Mouse (Mus musculus): Measurements from ENCODE around the gene Nlgn1.

Gene Nlgn1

DNA sequence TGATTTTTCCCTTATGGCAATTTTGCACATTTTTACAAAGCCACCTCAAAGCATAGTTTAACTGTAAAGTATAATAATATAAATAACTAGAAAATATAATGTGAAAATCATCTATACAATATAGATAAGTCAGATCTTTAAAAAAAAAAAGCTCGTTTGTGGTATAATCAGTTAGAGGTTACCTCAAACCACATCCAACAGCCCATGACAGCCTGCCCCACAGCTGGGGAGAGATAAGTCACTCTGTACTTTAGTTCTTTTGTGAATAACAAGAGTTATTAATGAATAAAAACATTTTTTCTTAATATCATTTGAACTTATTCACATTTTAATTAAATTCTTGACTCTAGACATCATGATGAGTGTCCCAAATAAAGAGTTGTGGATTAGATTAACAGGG lies 130.8 kb downstream of the Nlgn1 start:
- no peak for DNase-seq (ENCODE audit: low read depth, low spot score)

DNA sequence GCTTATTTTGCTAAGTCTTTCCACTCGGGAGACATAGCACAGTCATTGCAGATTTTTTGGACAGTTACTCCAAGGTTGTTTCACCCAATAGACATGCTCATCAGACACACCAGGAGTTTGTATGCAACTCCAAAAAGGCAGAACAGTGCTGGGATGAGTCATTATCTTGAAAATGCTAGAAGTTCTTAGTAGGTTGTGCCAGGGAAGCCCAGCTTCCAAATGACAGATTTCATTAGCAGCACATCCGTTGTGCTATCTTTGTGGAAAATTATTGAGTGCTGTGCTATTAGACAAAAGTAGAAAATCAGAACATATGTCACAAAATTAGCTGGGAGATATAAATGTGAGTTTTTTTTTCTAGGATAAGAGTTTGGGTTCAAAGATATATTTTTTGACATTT lies 137.3 kb downstream of the Nlgn1 start:
- DNase-seq (ENCODE audit: low read depth, low spot score), result no peak

DNA sequence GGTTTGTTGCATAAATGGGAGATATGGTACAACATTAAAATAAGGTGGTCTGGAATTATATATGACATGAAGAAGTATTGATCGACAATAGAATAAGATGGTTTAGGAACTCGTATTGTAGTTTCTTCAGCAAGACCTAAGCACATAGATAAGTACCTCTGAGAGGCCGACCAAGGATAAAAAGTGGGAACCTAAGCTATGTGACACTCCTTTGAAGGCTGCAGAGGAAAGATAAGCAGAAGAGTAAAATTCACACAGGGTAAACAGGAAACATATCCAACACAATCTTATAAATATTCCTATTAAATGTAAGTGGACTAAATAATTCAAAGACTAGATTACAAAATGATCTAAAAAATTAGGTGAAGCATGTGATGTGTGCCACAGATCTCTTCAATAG lies 151.2 kb downstream of the Nlgn1 start:
- DNase-seq (ENCODE audit: low read depth, low spot score), result no peak

DNA sequence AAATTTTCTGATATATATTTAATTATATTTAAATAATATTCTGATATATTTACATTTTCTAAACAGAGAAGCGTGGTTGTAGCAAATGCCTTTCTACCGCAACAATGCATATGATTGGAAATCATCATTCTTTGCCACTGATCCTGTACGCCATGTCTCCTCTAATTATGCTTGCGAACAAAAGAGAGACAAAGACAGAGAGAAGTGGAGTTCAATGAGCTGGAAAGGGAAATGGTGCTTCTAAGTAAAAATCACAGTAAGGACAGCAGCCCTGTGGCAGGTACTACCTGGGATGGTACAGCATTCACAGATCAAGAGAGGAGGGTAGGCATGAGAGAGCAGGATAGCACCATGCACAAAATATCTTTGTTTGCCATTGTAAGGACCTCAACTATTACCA lies 156.9 kb downstream of the Nlgn1 start:
- DNase-seq (ENCODE audit: low read depth, low spot score), result no peak

DNA sequence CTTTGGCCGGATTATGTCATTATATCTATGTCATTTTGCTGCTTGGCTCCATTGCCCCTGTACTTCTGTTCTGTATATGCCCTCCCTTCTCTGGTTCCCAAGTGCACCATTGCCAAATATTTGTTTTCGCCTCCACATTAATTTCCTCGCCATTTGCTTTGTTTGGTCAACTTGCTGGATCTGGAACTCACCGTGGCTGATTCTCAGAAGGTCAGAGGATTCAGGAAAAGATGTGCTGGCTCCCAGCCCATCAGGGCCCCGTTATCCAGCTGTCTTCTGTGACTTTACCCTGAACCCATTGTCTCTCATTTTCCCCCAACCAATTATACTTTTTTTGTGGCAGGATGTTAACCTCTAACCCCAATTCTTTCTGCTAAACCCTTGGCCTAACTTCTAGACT lies 158.0 kb downstream of the Nlgn1 start:
- DNase-seq (ENCODE audit: low read depth, low spot score), result no peak

DNA sequence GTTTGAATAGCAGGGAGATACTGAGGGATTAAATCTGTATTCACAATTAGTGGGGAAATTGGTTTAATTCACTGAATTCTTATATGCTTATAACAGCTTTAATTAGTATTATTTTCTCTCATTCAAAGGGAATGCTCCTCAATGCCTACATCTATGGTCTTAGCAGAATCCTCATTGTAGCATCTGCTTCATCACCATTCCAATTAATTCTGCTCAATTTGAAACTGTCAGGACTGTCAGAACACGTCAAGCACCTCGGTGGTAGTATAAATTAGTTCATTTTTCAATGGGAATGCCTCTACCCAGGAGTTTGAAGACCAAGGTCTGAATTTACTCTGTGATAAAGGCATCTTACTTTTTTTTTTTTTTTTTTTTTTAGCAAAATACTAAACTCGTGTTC lies 158.6 kb downstream of the Nlgn1 start:
- no peak for DNase-seq (ENCODE audit: low read depth, low spot score)

DNA sequence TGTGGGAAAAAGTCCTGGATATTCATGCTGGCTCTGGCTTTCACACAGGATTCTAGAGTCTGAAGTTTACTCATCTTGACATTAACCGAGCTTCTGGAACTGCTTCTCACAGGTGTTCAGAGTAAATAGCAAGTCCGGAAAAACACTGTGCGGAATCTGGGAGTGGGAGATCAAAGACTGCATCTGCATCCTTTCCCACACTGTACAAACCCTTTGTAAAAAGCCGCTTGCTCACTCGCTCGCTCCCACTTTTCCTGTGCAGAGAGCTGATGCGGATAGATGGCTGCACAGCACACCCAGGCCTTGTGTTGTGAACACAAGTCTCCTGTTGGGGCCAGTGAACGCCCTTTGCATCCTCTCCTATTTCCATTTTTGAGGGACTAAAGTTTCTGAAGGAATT lies 165.5 kb downstream of the Nlgn1 start:
- DNase-seq (ENCODE audit: low read depth, low spot score), result peak; percentile 63

DNA sequence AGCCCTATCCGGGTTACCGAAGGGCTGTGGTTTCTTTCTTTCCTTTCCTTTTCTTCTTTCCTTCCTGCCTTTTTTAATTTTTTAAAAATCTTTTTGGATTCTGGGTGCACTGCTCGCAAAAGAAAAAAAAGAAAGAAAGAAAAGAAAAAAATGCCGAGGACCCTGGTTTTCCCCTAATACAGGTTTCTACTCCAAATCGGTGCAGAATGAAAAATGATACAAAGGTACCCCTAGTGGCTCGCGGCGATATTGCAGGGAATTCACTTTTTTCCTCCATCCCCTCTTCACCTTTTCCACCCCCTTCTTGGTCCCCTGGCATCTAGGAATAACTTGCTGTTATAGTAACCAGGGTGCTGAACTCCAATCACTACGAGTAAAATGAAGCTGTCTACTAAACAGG lies 178.5 kb downstream of the Nlgn1 start:
- peak; percentile 42 for DNase-seq (ENCODE audit: low read depth, low spot score)

DNA sequence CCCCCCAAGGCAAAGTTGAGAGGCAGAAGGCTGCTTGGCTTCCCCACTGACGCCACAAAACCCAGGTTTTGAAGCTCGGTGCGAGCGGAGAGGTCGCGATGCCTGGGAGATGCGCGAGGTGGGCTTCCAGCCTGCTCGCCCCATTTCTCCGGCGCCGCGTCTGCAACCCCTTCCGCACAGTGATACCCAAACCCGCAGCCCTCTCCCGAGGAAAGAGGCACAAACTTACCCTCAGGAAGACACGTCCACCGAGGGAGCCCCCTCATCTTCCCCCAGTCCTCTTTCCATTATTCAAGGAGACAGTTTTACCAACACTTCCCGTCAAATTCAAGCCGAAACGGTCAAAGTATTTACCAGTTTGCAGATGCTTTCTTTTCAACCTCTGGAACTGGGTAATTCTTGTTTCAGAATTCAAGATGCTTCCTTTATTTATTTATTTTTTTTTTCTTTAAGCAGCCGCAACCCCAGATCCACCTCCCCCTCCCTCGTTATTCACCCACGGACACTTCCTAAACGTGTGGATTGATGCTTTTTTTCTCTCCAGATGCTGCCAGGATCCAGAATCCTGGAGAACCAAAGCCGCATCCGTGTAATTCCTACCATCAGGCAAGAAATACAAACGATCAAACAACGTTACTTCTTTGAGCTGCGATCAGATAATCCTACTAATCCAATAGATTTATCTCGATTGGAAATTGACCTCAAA lies 179.1 kb downstream of the Nlgn1 start:
- peak; percentile 19 for DNase-seq (ENCODE audit: low read depth, low spot score)

DNA sequence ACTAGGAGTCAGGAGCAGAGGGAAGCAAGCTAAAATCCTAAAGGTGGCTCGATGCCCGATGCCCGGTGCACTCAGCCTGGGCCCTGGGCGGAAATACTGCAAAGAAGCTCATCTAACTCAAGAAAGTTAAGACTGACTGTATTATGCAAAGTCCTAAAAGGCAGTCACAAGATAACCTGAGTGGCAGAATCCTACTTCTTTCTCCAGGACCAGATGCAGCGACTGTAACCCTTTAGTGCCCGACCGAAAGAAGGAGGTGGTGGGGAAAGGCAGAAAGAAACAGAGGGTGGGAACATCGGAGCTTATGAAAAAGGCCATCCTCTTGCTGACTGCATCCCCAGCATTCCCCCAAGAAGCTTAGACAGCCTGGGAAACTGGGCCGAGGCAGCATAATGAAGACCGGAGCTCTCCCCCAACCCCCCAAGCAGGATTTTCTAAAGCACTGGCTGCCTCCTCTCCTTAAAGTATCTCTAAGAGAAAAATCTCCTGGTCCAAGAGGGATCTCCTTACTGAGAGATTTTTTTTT lies 179.7 kb downstream of the Nlgn1 start:
- DNase-seq (ENCODE audit: low read depth, low spot score), result peak; percentile 2

DNA sequence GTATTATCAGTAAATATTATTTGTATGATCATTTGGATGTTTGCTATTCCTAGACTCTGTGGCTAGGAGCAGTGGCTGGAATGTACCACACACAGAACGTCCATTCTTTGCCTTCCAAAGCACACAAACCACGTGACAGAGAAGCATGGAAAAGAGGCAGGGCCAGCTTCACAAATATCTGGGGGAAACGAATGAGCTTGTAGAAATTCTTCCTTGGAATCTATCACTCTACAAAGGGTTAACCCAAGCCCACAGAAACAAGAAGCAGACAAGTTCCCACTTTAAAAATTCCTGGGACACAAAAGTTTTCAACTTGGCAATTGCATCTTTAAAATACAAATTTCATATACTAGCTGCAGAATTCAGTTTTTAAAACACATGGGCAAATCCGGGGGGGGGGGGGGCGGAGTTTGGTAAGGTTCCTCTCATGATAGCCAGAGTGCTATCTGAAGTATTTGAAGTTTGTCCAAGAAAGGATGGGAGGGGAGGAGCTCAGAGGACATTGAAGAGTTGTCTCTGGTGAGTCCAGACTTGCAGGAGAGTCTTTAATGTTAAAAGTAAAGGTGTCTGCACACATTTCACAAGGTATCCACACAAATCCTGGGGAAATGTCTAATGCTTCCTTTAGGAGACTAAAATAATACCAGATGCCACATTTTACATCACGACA lies 180.8 kb downstream of the Nlgn1 start:
- no peak for DNase-seq (ENCODE audit: low read depth, low spot score)

DNA sequence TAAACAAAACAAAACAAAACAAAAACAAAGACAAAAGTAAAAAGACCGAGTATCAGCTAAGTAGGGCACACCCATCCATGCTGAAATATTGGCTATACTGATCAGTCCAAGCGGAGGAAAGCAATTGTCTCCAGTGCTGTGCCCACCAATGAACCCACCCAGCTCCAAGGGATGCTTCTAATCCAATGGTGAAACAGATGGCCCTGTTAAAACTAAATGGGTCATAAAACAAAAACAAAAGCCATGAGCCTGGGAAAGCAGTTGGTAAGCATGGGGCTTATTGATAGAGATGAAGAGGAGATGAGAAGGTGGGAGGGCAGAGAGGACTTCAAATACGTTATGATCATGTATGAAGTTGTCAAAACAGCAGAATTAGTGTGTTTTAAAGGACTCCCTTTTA lies 186.1 kb downstream of the Nlgn1 start:
- no peak for DNase-seq (ENCODE audit: low read depth, low spot score)

DNA sequence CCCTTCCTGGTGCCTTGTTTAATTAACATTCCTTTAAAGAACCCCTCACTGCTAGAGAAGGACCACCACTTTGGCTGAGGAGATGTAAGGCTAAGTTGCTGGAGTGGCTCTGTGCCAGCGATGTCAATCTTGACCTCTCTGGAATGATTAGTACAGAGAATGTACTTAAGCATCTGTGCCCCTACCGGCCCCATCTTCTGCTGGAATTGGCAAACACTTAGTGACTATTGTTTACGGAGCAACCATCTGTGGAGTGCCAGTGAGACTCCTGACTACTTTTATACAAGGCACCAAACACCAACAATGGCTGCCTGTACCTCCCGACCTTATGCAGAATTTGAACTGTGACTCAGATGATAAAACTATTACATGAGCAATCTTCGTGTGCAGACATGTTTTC lies 186.8 kb downstream of the Nlgn1 start:
- no peak for DNase-seq (ENCODE audit: low read depth, low spot score)

DNA sequence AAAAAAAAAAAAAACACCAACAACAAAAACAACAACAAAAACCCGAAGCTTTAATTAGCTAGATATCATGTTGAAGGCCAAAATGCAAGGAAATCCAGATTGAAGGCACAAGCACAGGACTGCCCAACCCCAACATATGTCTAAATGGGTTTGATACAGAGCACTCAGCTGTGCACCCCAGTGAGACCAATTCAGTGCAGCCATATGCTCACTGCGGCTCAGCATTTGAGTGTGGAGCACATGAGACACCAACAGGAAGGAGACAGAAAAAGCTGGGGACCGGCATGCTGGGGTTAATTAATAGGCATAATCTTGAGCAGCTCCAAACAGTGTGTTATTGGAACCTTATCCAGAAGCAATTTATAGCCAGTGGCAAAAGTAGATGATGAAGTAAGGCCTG lies 190.7 kb downstream of the Nlgn1 start:
- DNase-seq (ENCODE audit: low read depth, low spot score), result no peak

DNA sequence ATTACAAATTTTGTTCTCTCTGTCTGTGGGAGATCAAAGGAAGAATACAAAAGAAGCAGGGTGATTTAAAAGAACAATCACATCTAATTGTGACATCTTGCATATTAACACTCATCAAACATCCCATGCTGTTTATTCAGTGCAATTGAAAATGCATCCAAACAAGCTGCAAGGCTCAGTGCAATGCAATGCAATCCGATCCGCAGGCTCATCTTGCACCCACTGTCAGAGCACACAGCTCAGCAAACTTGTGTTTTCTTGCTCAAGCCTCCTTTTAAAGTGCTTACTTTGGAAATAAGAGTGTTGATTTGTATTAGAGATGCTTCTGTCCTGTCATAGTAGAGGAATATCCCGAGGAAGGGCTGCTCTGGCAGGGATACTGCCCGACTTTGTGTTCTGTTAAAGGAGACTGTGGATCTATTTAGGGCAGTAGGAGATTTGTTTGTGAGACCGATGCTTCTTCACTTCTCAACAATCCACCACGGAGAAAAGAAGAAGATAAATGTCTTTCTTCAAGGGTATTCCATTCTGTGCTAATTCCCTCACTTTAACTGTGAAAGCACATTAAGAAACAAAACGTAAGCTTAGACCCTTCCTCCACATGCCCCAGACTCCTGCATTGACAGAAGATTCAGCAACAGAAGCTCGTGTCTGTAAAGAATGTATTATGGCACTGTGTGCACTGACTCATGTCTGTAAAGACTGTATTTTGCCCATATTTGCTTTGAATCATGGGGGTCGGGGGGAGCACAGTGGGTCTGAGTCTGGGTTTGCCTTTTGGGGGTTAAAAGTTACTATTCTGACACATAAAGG lies 197.2 kb downstream of the Nlgn1 start:
- no peak for DNase-seq (ENCODE audit: low read depth, low spot score)

DNA sequence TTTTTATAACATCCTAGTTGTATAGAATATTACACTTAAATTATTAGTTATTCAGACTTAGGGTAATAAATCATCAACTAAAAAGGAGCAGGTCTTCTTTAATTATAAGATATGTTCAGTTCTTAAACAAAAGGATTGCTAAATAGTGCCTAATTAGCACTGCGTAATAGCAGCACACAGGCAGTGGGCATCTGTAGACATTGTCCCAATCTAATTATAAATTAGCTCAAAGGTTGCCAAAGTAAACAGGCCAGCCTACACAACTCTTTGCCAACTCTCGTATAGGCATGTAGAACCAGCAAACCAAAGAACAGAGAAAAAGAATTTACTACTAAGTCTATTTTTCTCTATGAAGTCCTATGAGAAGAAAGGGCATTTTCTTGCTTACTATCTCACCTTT lies 201.3 kb downstream of the Nlgn1 start:
- no peak for DNase-seq (ENCODE audit: low read depth, low spot score)

DNA sequence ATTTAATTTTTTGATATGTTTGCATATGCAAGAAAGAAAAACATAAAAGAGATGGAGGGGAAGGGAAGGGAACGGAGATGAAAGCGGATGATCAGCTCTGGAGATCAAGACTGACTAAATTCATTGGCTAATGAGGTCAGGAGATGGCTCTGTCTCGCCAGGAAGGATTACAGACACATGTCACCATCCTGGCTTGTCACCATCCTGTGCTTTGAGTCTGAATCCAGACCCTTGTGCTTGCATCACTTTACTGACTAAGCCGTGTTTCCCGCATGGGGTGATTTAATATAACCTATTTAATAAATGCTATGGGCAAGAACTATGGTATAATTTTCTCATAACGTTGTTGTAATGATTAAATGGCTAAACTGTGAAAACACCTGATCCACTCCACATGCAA lies 202.8 kb downstream of the Nlgn1 start:
- no peak for DNase-seq (ENCODE audit: low read depth, low spot score)

DNA sequence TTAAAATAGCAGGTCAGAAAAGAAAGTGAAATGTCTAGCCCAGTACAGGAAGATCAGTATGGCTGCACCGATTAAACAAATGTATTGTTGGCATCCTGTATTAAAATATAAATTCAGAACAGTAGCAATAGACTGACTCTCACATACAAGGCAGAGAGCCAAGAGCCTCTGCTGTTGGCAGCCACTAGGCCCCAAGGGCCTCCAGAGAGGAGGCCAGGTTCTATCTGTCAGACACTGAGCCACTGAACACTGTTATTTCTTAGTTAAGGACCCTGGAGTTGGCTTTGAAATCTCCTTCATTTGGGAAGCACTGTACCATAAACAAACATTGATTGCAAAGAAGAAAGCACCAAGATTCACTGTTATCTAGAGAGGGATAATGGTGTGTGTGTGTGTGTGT lies 215.2 kb downstream of the Nlgn1 start:
- no peak for DNase-seq (ENCODE audit: low read depth, low spot score)

DNA sequence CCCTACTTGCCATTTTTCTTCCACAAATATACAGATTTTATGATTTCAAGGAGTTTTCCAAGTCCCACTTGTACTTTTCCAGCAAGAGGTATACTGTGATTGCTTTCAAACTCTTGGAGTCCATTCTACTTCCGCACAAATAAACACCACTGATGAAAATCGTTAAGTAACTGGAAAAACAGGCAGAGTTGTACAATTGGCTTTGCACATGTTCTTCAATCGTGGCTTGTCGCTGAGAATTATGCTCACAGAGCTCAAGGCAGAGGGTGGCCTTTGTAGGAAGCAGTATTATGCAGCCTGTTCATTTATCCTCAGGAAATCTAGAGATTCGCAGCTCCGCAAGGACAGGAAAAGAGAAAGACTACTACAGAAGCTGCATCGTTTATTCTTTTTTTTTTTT lies 225.9 kb downstream of the Nlgn1 start:
- DNase-seq (ENCODE audit: low read depth, low spot score), result no peak

DNA sequence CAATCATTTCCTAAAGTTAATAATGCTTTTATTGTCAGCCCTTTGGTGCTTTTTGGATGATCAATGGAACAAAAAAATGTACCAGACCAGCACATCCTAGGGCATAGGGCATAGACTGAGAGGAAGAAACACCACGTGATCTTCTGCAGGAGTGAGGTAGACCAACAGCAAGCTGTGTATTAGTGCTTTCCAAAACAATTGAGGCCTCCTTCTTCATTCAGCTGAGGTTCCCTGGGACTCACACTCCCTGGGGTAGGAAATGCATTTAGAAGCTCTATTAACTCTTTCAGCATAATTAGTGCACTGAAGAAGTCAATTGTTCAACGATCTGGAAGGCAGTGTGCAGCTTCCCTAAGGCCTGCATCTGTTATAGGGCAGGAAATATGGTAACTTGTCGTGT lies 226.7 kb downstream of the Nlgn1 start:
- DNase-seq (ENCODE audit: low read depth, low spot score), result no peak

DNA sequence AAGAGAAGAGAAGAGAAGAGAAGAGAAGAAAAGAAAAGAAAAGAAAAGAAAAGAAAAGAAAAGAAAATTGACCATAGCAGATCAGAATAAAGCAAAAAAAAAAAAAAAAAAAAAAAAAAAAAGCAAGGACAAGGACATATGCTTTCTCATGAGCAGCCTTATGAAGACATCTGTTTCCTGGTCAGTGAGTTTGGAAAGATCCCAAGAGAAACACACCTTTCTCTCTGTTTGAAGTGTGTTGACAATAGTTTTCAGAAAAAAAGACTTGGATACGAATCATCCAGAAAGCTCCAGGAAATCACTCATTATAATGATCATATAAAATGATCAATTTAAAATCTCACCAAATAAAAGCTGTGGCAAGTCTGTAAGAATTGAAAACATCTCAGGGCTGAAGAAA lies 230.0 kb downstream of the Nlgn1 start:
- DNase-seq (ENCODE audit: low read depth, low spot score), result no peak

DNA sequence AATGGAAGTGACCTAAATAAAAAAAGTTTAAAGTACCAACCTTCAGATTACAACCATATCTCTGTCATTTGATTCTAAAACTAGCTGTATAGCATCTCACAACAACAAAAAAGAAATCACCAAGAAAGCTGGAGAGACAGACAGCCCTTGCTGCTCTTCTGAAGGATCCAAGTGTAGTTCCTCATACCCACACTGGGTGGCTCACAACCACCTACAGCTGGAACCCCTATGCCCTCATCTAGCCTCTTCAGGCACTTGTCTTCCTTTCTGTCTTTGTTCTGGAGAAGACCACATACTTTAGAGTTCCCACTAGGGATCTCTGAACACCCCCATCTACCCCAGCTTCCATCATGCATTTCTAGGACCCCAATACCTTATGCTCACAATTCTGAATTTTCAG lies 236.7 kb downstream of the Nlgn1 start:
- DNase-seq (ENCODE audit: low read depth, low spot score), result peak; percentile 23

DNA sequence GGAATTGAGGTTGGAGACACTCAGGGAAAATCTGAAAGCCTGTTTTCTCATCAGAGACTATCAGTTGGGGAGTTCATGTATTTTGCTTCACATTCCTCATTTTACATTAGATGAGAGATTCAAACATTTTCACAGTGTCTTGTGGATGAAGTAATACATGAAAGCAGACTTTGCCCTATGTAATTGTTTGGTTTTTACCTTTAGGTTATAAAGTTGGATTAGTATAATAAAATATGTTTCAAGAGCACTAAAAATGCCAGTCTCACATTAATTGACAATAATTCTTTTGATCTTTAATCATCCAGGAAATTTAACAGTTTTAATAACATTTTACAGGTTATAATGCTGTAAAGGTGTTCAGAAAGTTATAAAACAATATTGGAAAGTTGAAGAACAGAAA lies 262.9 kb downstream of the Nlgn1 start:
- DNase-seq (ENCODE audit: low read depth, low spot score), result no peak
